ENCODE assay signal across 8 mouse cellular contexts in genomic region chr9:36726131-36727033, GRCm38 (mm10). TPM values are rescaled to one million over a fixed set of nuclear protein-coding genes. Genes with fewer than 3 reads are reported as not detected.
A peak's percentile ranks its signal among the peaks of the same experiment; 100 is the strongest.
DNase-seq lines count a peak whose midpoint lies in the region; ATAC-seq lines count a peak whose summit lies in the region.

No protein-coding gene starts in this region.

- peaks cover 46% of the 10 kb centered on the region for H3K36me3 ChIP-seq in heart, embryonic 14.5 days (ENCODE audit: control insufficient read depth, insufficient read depth, low read length)
- peaks cover 34% of the 10 kb centered on the region for H3K36me3 ChIP-seq in liver, embryonic 13.5 days
- H3K36me3 ChIP-seq in stomach, embryonic 16.5 days (ENCODE audit: control insufficient read depth, insufficient read depth, low read length): peaks cover 4% of the 10 kb centered on the region; the same call in 1 of the 2 replicates

- DNase-seq in c-Kit-negative CD71-positive TER-119-positive erythroid progenitor cells, embryonic 14.5 days (ENCODE audit: low read depth, low spot score): peak; percentile 84
- peak; percentile 60 for DNase-seq in fibroblast of lung, adult 2 months (ENCODE audit: low read depth)
- DNase-seq in kidney, postnatal 14 days: peak; percentile 93
- DNase-seq in liver, embryonic 13.5 days: peak; percentile 87
- DNase-seq in neural tube, embryonic 10.5 days (ENCODE audit: extremely low spot score, low spot score): peak; percentile 98

- under 1% methylated on average over 48 of the region's 53 CpGs for WGBS in heart, embryonic 14.5 days
- under 1% methylated on average over 53 of the region's 53 CpGs for WGBS in liver, embryonic 13.5 days (ENCODE audit: insufficient replicate concordance)
- under 1% methylated on average over 53 of the region's 53 CpGs for WGBS in stomach, embryonic 16.5 days

- H3K27me3 ChIP-seq in heart, embryonic 14.5 days (ENCODE audit: control insufficient read depth, insufficient read depth, low read length): no peaks in the 10 kb centered on the region
- no peaks in the 10 kb centered on the region for H3K27me3 ChIP-seq in liver, embryonic 13.5 days
- no peaks in the 10 kb centered on the region for H3K27me3 ChIP-seq in stomach, embryonic 16.5 days (ENCODE audit: control insufficient read depth, insufficient read depth, low read length)

- peak overlapping the region; percentile 71 to 80 for H3K27ac ChIP-seq in heart, embryonic 14.5 days (replicated peaks in 1 of 2; ENCODE audit: control insufficient read depth in 1 of 2, insufficient read depth in 1 of 2, low read depth in 2 of 2, low read length in 2 of 2)
- H3K27ac ChIP-seq in liver, embryonic 13.5 days: peak overlapping the region; percentile 90
- peak overlapping the region; percentile 88 for H3K27ac ChIP-seq in stomach, embryonic 16.5 days (ENCODE audit: low read length)

- peak overlapping the region; percentile 59 to 85 for H3K4me3 ChIP-seq in heart, embryonic 14.5 days (ENCODE audit: control insufficient read depth in 1 of 2, insufficient read depth in 1 of 2, low read depth in 1 of 2, low read length in 2 of 2)
- peak overlapping the region; percentile 84 for H3K4me3 ChIP-seq in liver, embryonic 13.5 days (replicated peaks)
- peak overlapping the region; percentile 62 for H3K4me3 ChIP-seq in stomach, embryonic 16.5 days (replicated peaks; ENCODE audit: low read length)

- H3K4me1 ChIP-seq in heart, embryonic 14.5 days (ENCODE audit: control insufficient read depth in 2 of 2, insufficient read depth in 2 of 2, low read length in 2 of 2): peaks cover 2 to 13% of the 10 kb centered on the region in 2 experiments; a peak in 1 of 4 replicates
- peaks cover 21% of the 10 kb centered on the region for H3K4me1 ChIP-seq in liver, embryonic 13.5 days (replicated peaks)
- 0 out of 2 replicates have a peak, but pooled peaks cover 3% of the 10 kb centered on the region for H3K4me1 ChIP-seq in stomach, embryonic 16.5 days (ENCODE audit: control insufficient read depth, insufficient read depth, low read length)

- H3K4me2 ChIP-seq in heart, embryonic 14.5 days (ENCODE audit: low read length): peak overlapping the region; percentile 84
- H3K4me2 ChIP-seq in liver, embryonic 13.5 days: peak overlapping the region; percentile 92
- H3K4me2 ChIP-seq in stomach, embryonic 16.5 days (ENCODE audit: low read depth, low read length): peak overlapping the region; percentile 71

- no peaks in the 10 kb centered on the region for H3K9me3 ChIP-seq in heart, embryonic 14.5 days (ENCODE audit: control insufficient read depth, low read length)
- H3K9me3 ChIP-seq in liver, embryonic 13.5 days (replicated peaks): no peaks in the 10 kb centered on the region
- no peaks in the 10 kb centered on the region for H3K9me3 ChIP-seq in stomach, embryonic 16.5 days (replicated peaks; ENCODE audit: control insufficient read depth, low read length)

- ATAC-seq in CD4-positive, CD25-positive, alpha-beta regulatory T cell, adult 4 months: peak; percentile 83
- ATAC-seq in heart, embryonic 14.5 days (ENCODE audit: insufficient number of reproducible peaks, insufficient read depth, low FRiP score, low read depth): peak; percentile 90
- peak; percentile 87 for ATAC-seq in liver, embryonic 13.5 days (ENCODE audit: low read depth)
- peak; percentile 93 for ATAC-seq in stomach, embryonic 16.5 days (ENCODE audit: insufficient read depth, low FRiP score)

- H3K9ac ChIP-seq in heart, embryonic 14.5 days (ENCODE audit: low read length): peak overlapping the region; percentile 79
- peak overlapping the region; percentile 91 for H3K9ac ChIP-seq in liver, embryonic 13.5 days
- peak overlapping the region; percentile 76 for H3K9ac ChIP-seq in stomach, embryonic 16.5 days (ENCODE audit: low read length)

RNA-seq across cellular contexts. Expression of gene Chek1, which starts 0.5 kb away (rescaled TPM):
- 1 to 10 TPM; 6.1 to 7.0 TPM for polyA plus RNA-seq in CD4-positive, CD25-positive, alpha-beta regulatory T cell, adult 4 months (2017; shearing (Covaris generic))
- 20.1 and 20.3 TPM in 2 replicates for polyA plus RNA-seq in heart, embryonic 14.5 days (2014; fragmentation: Nextera tagmentation; extraction: Ambion mirVana)
- polyA plus RNA-seq in liver, embryonic 13.5 days (2015; fragmentation: Nextera tagmentation; extraction: Ambion mirVana): 26.0 and 31.2 TPM in 2 replicates
- 25.7 and 27.3 TPM in 2 replicates for polyA plus RNA-seq in stomach, embryonic 16.5 days (2015; fragmentation: Nextera tagmentation; extraction: Ambion mirVana)

RNA-seq across cellular contexts. Expression of gene Acrv1, which starts 33.4 kb away (rescaled TPM):
- polyA plus RNA-seq in CD4-positive, CD25-positive, alpha-beta regulatory T cell, adult 4 months (2017; shearing (Covaris generic)): not detected
- polyA plus RNA-seq in heart, embryonic 14.5 days (2014; fragmentation: Nextera tagmentation; extraction: Ambion mirVana): not detected in 2 replicates
- polyA plus RNA-seq in liver, embryonic 13.5 days (2015; fragmentation: Nextera tagmentation; extraction: Ambion mirVana): not detected in 2 replicates
- polyA plus RNA-seq in stomach, embryonic 16.5 days (2015; fragmentation: Nextera tagmentation; extraction: Ambion mirVana): not detected in 2 replicates

RNA-seq across cellular contexts. Expression of gene Stt3a, which starts 41.1 kb away (rescaled TPM):
- polyA plus RNA-seq in CD4-positive, CD25-positive, alpha-beta regulatory T cell, adult 4 months (2017; shearing (Covaris generic)): 100 to 1,000 TPM; 223 to 232 TPM
- 116 and 130 TPM in 2 replicates for polyA plus RNA-seq in heart, embryonic 14.5 days (2014; fragmentation: Nextera tagmentation; extraction: Ambion mirVana)
- polyA plus RNA-seq in liver, embryonic 13.5 days (2015; fragmentation: Nextera tagmentation; extraction: Ambion mirVana): 181 and 214 TPM in 2 replicates
- 330 and 341 TPM in 2 replicates for polyA plus RNA-seq in stomach, embryonic 16.5 days (2015; fragmentation: Nextera tagmentation; extraction: Ambion mirVana)

Comparison
In these comparisons a context has a peak if more than half of its experiments do, and no peak if none do; other contexts are left out.
1. Peak in every context shown above with its lines: DNase-seq, ATAC-seq, H3K4me3 ChIP-seq and H3K27ac ChIP-seq.